Mouse (Mus musculus) testis, postnatal 14 days (tissue): ENCODE measurements around the gene Ring1.
"Not testable (repeated sequence)": the region's sequence is repeated elsewhere in the genome, so short reads cannot be mapped to it uniquely, and the experiment has no call there.

Experiments used
- DNase-seq: peaks from one replicate; pipeline ENCODE4 v3.0.0; 2021; ENCODE audit warnings: low spot score

Ring1 gene

DNA sequence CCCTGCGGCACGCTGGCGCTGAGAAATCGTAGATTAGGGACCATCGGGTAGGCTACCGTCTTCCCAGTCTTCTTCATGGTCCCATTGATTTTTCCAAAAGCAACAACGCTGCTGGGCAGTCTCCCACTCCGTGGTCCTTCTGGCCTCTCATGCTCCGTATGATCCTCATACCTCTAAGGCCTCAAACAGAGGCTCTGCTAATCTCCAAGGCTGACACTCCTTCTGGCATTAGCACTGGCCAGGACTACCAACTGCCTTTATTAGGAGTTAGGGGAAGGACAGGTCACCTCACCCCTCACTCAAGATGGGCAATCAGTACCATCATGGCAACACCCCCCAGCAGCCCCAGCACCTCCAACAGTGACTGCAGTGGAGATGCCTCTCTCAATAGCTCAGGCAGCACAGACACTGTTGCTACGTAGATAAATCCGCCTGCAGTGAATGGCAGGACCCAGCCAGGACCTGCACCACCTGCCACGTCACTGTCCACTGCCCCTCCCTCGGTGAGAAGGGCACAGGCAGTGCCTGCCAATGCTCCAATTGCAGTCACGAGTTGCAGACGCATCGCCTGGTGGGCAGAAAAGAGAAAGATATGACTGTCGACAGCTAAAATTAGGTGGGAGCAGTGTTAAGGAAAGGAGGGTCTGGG, 4.1 kb upstream of the Ring1 start:
- DNase-seq: peak; percentile 23

DNA sequence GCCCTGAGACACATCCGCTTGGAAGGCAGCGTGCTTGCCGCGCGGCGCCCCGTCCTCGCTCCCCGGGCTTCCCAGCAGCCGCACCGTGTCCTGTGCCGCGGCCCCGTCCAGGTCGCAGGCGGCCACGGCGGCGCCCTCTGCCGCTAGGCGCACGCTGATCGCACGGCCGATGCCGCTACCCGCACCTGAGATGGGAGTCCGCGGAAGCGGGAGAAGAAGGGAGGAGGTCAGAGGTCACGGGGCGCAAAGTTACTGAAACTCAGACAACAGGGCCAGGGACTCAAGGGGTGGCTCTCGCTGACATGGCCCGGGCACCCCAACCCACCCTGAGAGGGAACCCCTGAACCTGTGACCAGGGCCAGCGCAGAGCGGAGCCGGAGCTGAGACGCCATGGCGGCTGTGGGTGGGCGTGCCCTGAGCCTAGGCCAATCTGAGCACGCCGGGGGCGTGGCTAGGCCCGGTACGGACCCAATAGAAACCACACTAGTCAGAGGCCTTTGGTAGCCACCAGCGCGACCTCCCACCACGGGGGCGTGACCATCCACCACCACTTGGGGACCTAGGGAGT, 3.3 kb upstream of the Ring1 start, which contains the start of gene H2-Ke6:
H2-Ke6 (minus strand) TSS at position 405 of the 568 bp plus-strand sequence.
- DNase-seq: peak; percentile 91

DNA sequence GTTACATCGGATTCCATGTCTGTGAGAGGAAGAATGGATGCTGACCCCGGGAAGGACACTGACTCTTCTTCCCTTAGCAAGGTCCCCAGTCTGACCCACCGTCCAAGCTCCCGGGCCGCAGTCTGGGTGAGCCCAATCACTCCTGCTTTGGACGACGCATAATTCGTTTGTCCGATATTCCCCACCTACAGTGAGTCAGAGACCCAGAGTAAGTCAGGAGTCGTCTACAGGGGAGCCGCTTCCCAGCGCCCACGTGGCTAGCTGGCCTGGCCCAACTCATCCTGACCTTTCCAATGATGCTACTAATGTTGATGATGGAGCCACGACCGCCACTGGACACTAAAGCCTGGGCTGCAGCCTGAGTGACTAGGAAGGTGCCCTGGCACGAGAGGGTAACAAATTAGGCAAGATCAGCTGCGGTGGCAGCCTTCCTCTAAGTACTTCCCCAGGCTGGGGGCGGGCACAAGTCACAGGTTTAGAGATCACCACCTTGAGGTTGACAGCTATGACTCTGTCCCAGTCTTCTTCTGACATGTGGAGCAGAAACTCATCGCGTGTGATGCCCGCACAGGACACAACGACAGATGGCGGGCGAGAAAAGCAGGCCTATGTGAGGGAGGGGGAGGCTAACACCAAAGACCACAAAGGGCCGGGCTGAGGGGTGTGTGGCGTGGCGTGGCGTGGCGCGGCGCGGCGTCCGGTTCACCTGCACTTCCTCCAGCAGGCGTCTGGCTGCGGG, 2.6 kb upstream of the Ring1 start:
- peak; percentile 32 for DNase-seq

DNA sequence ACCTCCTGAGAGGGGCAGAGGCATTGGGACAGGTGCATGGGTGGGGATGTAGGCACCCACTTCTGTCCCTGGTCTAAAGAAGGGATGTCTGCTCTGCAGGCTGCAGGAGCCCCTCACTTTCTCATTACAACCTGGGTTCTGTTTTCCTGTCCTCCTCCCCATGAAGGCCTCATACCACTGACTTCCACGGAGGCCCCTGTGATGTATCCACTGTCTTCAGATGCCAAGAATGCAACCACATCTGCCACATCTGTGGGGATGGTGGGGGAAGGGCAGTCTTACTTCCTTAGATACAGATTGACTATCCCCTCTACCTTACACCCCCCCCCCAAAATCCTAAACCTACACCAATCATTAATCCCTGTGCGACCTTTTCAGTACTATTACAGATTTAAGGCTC, 1.7 kb upstream of the Ring1 start:
- DNase-seq: peak; percentile 20

DNA sequence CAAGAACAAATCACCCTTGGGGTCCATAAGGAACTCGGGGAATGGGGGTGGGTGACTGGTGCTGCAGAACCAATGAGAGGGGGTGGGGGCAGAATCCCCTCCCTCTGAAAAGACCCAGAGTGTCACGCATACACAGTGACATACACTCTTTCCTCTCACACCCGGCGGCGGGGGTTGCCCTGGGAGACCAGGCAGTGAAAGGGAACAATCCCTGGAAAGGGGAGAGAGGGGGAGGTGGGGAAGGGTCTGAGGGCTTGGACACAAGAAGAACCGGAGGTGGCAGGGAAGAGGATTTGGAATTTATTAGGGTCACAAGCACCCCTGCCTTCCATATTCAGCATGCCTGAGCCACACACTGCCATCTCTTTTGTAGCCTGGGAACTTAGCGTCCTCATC, 1.3 kb upstream of the Ring1 start:
- peak; percentile 18 for DNase-seq

DNA sequence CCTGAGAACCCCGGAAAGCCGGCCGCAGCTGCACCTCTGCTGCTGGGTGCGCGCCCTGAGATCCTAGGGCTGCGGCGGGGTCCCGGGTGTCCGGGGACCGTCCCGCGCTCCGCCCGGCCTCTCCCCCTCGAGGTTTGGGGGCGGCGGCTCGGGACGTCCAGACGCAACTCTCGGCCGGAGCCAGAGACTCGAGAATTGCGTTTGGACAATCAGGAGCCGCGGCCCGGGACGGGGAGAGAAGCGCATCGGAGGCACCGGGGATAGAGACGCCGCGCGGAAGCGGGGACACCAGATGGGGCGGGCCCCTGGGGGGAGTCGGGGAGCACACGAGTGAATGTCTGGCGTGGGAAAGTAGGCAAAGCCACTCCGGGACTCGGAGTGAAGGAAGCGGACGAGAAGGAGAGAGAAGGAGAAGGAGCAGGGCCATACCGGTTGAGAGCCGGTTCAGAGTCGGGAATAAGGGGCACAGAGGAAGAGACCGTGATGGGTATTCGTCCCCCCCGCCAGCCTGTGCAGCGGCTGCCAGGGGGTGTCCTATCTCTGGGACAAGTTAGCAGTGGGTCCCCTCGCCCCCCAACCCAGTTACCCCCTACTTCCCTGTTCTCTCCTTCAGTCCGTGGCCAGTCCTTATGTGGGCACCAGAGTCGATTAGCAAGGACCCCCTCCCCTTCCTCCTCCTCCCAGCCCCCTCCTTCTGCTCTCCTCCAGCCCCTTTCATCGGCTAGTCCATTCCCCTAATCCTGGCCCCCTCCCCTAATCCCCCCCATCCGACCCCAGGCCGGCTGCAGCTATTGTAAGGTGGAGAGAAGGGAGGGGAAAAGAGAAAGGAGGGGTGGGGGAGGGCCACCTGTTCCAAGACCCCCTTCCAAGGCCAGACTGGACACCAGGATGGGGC, 628 bp upstream of the Ring1 start:
- peak; percentile 9 for DNase-seq

DNA sequence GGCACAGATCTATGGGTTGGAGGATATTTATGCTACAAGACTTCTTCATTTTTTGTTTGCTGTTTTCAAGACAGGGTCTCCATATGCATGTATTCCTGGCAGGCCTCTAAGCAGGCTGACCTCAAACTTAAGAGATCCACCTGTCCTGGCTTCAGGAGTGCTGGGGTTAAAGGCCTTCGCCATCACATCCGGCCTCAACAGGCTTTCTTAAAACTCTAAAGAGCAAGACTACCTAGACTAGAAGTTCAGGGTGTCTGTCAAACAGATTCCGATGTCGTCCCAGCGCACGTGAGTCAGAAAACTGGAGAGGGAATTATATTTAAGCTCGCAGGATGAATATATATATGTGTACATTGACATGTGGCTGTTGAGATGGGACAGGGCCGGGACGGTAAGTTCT, 802 bp downstream of the Ring1 start:
- no peak for DNase-seq

DNA sequence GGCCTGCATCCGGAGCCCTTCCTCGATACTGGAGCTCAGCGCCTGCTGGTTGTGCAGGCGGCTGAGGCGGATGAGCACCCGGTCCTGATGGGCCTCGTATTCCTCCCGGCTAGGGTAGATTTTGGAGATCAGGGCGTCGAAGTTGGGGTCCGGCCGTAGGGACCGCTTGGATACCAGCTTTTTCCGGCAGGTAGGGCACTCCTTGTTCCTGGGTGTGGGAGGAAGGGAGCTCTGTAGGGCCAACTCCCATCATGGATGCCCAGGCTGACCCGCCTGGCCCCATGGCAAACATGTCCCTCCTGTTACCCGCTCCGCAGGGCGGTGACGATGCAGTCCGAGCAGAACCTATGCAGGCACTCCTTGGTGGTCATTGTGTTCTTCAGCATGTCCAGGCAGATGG, 1.5 kb downstream of the Ring1 start:
- DNase-seq: peak; percentile 9

DNA sequence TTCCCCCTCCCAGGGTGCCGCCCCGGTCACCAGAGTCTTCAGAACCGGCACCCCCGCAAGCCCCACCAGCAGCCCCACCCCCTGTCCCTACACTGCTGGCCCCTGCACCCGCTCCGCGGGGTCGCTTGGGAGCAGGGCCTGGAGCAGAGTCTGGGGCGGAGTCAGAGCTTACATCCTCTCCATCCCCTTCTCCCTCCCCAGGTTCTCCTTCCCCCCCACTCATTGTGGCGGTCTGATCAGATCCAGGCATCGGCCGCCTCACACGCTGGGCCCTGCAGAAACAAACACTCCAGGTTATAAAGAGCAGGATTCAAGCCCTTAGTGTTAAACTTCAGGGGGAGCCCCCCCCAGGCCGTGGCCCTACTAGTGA, 2.1 kb downstream of the Ring1 start:
- DNase-seq: peak; percentile 11

DNA sequence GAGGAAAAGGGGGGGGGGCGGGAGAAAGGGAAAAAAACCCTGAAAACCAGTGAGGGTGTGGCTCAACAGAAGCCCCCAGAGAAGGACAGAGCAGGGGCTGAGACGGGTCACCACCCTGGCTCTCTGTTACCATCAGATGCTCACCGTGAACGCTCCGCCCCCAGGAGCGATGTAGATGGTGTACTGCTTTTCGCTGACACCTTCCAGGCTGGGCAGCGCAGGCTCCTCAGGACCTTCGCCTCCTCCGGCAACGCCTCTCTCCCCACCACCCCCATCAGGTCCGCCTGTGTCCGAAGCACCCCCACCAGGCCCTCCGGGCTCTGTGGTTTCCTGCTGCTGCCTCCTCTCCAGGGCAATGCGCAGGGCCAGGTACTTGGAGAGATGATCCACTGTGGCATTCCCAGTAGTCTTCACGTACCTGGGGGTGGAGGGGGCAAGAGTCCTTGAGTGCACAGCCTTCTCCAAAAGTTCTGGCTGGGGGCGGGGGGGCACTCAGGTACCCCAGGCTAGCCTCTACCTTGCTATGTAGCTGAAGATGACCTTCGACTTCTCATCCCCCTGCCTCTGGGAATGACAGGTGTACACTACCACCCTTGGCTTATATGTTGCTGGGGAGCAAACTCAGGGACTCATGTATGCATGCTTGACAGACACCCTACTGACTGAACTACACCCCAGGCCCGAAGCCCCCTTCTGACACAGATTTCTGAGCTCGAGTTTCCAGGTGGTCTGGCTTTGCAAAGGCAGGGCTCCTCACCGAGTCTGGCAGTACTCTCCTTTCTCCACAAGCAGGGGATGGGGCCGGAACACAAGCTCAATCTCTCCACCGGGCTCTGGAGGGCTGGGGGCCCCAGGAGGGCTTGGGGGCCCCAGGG, 2.7 kb downstream of the Ring1 start:
- peak; percentile 29 for DNase-seq

DNA sequence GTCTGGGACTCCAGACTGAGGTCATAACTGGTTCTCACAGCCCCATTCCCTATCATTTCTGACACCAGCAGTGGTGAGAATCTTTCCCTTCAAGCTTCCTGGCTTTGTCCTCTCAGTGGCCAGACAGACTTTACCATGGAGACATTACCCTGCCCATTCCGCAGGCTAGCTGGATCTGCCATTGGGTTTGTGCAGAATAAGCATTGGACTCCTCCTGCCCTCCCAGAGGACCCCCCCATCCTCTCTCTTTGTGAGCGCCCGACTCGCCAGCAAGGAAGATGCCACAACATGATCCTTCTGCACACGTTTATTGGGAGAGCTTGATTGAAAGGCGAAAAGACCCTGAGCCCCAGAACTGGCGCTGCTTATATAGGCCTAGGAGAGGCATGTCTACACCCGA, 11.0 kb downstream of the Ring1 start:
- DNase-seq: no peak

DNA sequence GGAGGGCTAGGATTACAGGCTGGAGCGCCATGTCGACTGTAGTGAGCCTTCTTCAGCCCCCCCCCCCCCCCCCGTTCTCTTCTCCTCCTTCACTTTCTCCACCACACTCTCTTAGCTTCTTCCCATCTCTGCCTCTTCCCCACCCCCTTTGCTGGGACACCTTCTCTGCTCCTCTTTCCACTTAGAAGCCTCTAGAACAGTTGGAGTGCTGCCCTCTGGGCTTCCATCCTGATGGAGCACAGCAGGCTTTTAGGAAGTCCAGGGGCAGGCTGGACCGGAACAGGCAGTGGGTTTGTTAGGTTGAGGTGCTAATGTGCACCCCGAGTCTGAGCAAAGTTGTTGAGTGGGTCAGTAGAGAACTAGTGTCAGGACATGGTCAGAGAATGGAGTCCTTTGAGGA, 14.3 kb downstream of the Ring1 start:
- DNase-seq: no peak

DNA sequence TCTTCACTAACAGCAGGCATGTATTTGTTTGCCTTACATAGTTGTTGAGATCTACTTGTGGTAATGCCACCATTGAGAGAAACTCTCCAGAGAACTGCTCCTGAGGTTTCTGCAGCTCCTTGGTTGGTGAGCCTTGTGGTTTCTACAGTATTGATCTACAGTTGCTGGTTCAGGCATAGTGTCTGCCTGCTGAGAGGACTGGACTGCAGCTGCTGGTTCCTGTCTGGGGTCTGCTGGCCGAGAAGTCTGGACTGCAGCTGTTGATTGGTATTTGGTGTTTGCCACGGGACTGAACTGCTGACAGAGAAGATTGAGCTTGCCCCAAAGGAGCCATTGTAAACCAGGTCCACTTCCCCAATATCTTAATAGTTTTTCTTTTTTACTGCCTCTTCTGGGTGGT, 17.9 kb downstream of the Ring1 start:
- DNase-seq: no peak

DNA sequence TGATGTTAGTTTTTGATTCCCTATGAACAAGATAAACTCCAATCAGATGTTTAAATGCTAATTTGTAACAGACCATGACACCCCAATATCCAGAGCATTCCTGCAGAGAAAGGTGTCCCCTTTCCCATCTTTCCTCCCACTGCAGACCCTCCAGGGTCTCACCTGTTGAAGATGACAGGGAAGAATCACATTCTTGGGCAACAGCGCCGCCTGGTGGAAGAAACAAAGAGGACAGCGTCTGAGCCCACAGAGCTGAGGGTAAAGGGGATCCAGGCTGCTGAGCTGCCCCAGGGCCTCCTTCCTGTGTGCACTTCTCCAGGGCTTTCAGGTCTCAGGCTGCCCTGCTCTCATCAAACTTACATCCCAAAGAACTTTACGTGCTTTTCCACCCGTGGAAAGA, 21.1 kb downstream of the Ring1 start:
- DNase-seq: no peak

DNA sequence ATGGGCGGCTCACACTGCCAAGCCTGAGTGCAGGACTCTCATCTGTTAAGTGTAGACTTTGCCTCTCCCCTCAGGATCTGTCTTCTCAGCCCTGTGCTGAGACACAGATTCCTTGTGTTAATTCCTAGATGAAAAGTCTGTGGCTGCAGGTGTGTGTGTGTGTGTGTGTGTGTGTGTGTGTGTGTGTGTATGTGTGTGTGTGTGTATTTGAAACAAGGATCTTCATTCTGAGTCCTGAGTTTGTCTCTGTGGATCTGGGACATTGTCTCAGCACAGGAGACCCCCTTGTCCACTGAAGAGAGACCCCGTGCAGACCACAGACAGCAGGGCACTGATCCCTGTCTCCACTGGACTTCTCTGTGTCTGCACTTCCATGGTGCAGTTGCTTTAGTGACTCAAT, 23.7 kb downstream of the Ring1 start:
- not testable (repeated sequence) for DNase-seq

DNA sequence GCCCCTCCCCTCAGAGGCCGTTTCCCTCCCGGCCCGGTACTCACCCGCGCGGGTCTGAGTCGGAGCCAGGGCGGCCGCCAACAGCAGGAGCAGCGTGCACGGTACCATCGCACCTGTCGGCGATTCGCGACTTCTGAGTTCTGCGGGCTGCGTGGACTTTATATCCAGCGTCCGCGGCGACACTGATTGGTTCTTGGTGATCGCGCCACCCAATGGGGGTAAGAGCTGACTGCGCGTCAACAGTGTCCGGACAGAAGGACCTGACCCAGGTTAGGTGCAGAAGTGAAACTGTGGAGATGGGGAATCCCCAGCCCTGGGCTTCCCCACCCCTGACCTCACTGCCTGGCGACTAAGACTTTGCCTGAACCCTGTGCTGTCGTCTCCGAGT, 24.3 kb downstream of the Ring1 start, which contains the start of gene H2-K1:
H2-K1 (minus strand) TSS at position 198 of the 388 bp plus-strand sequence.
- peak; percentile 85 for DNase-seq

DNA sequence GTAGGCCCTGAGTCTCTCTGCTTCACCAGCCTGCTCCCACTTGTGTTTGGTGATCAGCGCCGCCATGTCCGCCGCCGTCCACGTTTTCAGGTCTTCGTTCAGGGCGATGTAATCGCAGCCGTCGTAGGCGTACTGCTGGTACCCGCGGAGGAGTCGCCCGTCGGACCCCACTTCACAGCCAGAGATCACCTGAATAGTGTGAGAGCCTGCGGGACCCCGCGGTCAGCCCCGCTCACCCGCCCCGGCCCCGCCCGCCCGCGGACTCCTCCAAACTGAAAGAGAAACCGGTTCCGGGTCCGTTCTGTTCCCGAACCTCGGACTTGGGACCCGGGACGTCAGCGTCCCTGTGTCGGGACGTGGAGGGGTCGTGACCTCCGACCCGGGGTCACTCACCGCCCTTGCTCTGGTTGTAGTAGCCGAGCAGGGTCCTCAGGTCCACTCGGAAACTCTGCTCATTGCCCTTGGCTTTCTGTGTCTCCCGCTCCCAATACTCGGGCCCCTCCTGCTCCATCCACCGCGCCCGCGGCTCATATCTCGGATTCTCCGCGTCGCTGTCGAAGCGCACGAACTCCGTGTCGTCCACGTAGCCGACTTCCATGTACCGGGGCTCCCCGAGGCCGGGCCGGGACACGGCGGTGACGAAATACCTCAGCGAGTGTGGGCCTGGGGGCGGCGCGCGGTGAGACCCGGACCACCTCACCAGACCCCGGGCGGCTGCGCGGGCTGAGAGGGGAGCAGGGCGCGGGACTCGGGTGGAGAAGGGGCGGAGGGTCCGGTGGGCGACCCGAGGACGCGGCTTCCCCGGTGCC, 24.9 kb downstream of the Ring1 start:
- peak; percentile 30 for DNase-seq

DNA sequence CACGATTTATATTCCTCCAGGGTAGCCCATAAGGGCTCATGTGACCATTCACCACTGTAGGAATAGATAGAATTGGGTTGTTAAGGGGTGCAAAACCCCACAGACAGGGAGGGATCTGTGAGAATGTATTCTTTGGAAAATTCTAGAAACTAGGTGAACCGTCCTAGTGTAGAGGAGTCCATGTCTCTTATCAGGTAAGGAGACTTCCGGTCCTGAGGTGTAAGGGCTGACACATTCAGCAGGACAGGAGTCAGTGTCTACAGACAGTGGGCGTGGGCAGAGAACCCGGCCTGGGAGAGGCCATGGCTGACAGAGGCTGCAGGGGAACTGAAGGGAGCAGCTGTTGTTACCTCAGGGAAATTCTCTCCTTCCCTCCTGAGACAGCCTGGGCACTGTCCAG, 25.8 kb downstream of the Ring1 start:
- not testable (repeated sequence) for DNase-seq

DNA sequence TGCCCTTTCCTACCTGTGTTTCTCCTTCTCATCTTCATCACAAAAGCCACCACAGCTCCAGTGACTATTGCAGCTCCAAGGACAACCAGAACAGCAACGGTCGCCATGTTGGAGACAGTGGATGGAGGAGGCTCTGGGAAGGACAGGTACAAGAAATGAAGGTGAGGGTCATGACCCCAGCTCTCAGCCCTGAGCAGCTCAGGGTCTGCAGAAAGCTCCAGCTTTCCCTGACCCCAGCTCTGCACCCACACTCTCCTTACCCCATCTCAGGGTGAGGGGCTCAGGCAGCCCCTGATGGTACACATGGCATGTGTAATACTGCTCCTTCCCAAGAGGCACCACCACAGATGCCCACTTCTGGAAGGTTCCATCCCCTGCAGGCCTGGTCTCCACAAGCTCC, 27.5 kb downstream of the Ring1 start:
- DNase-seq: not testable (repeated sequence)

DNA sequence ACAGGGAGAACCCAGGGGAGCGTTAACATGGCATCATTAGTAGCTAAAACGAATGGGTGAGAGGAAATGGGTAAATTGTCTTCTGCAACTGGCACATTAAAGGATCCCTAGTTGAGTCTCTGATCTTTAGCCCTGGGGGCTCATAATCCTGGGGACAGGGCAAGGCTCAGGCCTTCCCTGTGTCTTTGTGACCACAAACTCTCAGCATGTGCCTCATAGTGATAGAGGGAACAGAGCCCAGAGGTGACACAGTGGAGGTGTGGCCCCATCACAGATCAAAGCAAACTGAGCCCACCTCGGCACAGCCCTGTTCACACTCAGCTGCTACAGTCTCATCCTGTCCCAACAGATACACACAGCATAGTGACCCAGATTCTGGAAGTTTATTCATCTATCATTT, 28.8 kb downstream of the Ring1 start:
- no peak for DNase-seq

DNA sequence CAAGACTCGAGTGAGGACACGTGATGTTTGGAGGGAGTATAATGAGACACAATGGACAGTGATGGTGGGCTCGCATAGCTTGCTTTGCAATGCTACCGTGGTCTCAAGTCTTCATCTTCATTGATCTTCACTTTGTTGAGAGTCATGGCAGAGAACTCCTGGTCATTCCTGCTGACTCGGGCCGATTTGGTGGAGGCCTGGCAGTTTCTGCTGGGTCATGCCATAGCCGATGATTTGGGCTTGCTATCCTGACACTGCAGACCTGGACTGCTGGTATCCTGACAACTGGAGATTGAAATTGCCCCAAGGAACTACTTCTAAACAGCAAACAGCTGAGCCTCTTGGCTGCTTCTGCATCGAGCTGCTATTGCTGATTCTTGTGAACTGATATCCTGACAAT, 29.5 kb downstream of the Ring1 start:
- no peak for DNase-seq
